ENCODE assay signal across 13 mouse cellular contexts in the genomic region with DNA sequence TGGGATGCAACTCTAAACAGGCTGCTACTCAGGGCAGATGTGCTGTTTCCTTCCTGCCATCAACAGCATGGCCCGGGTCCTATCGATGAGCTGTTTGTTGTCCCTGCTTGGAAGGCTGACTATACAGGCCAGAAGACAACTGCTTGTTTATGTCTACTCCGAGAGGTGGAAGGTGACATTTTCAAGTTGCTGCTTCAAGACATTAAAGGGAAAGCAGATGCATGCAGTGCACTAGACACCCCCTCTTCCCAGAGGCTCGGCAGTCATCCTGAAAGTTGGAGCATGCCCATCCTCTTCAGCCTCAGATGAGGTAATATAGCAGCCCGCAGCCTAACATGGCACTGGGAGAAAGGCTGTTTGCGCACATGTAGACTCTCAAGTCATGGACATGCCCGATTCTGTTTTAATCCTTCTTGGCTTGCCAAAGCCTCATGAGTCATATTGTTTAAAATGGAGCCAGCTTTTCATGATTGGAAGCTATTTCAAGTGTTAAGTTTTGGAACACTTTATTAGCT. TPM values are rescaled to one million over a fixed set of nuclear protein-coding genes. Genes with fewer than 3 reads are reported as not detected.
DNase-seq lines count a peak whose midpoint lies in the region; ATAC-seq lines count a peak whose summit lies in the region.
"Had no signal": no experiment of that assay in that cellular context is flagged by ENCODE, and none has a peak within 500 bp of the region (broad histone marks: within the 10 kb centered on the region; RNA-seq: fewer than 3 reads in every experiment).

No protein-coding gene starts in this region.

- WGBS in hindbrain, embryonic 11.5 days, result 85% methylated on average over 7 of the region's 7 CpGs

- intact Hi-C loops in gastrocnemius, postnatal 14 days (cut with DNase I; ENCODE audit: low total_unique reads), result no loop called here

- peak; percentile 39 to 52 for DNase-seq in urinary bladder, adult 18-20 months (ENCODE audit: low spot score in 2 of 2)
- DNase-seq in urinary bladder, postnatal 25 days (ENCODE audit: low spot score), result no peak
- peak; percentile 26 for DNase-seq in gastrocnemius, postnatal 14 days
- peak; percentile 13 to 68 for DNase-seq in left cerebral cortex, adult 8-10 months (ENCODE audit: low spot score in 2 of 2)
- peak; percentile 83 for DNase-seq in telencephalon, adult 2 months (ENCODE audit: low read depth, low spot score)
- no peak for DNase-seq in hindbrain, embryonic 11.5 days (ENCODE audit: low spot score)
- DNase-seq in embryo, embryonic 10 days (ENCODE audit: low spot score), result no peak
- no peak for DNase-seq in ovary, postnatal 36 days (ENCODE audit: low spot score)
- DNase-seq: cerebellum, adult 11 months; liver, embryonic 13.5 days had no signal

- H3K9ac ChIP-seq in hindbrain, embryonic 11.5 days (ENCODE audit: low read depth, low read length), result no peak overlapping the region
- H3K9ac ChIP-seq: liver, embryonic 13.5 days; neural tube, embryonic 12.5 days; stomach, embryonic 15.5 days had no signal

- H3K4me2 ChIP-seq in hindbrain, embryonic 11.5 days (replicated peaks; ENCODE audit: low read depth, low read length), result no peak overlapping the region
- H3K4me2 ChIP-seq: liver, embryonic 13.5 days; neural tube, embryonic 12.5 days; stomach, embryonic 15.5 days had no signal

- no peaks in the 10 kb centered on the region for H3K36me3 ChIP-seq in hindbrain, embryonic 11.5 days (ENCODE audit: control insufficient read depth, insufficient read depth, low read length)
- H3K36me3 ChIP-seq: liver, embryonic 13.5 days; neural tube, embryonic 12.5 days; stomach, embryonic 15.5 days had no signal

- H3K27ac ChIP-seq in hindbrain, embryonic 11.5 days (ENCODE audit: low read depth, low read length), result no peak overlapping the region
- H3K27ac ChIP-seq: liver, embryonic 13.5 days; neural tube, embryonic 12.5 days; stomach, embryonic 15.5 days had no signal

- ATAC-seq in hindbrain, embryonic 11.5 days (ENCODE audit: low FRiP score), result no peak
- ATAC-seq: intestine, embryonic 16.5 days had no signal

- no peaks in the 10 kb centered on the region for H3K4me1 ChIP-seq in hindbrain, embryonic 11.5 days (replicated peaks; ENCODE audit: control insufficient read depth, insufficient read depth, low read length)
- H3K4me1 ChIP-seq: neural tube, embryonic 12.5 days had no signal

- no peaks in the 10 kb centered on the region for H3K27me3 ChIP-seq in hindbrain, embryonic 11.5 days (ENCODE audit: control insufficient read depth, insufficient read depth, low read length)
- H3K27me3 ChIP-seq: neural tube, embryonic 12.5 days; stomach, embryonic 15.5 days had no signal

- no peaks in the 10 kb centered on the region for H3K9me3 ChIP-seq in hindbrain, embryonic 11.5 days (ENCODE audit: control insufficient read depth, low read length)
- H3K9me3 ChIP-seq: liver, embryonic 13.5 days; neural tube, embryonic 12.5 days; stomach, embryonic 15.5 days had no signal

- H3K4me3 ChIP-seq in hindbrain, embryonic 11.5 days (ENCODE audit: low read depth, low read length), result no peak overlapping the region
- H3K4me3 ChIP-seq: liver, embryonic 13.5 days; neural tube, embryonic 12.5 days; stomach, embryonic 15.5 days had no signal

RNA-seq across cellular contexts. Expression of gene Aknad1, which starts 23.2 kb away (rescaled TPM):
- total RNA-seq in gastrocnemius, postnatal 14 days (2021), result under 1 TPM in 1 of 2 experiments, not detected in 1; 0.12 TPM
- not detected for total RNA-seq in left cerebral cortex, adult 8-10 months (2022)
- 0.11 TPM in 1 of 2 replicates, not detected in the other for polyA plus RNA-seq in hindbrain, embryonic 11.5 days (2014; fragmentation: Nextera tagmentation; extraction: Ambion mirVana)

RNA-seq across cellular contexts. Expression of gene Gpsm2, which starts 40.5 kb away (rescaled TPM):
- total RNA-seq in gastrocnemius, postnatal 14 days (2021), result 1 to 10 TPM; 5.6 to 7.9 TPM
- 10 to 100 TPM; 10.5 to 14.6 (median 10.7) TPM for total RNA-seq in left cerebral cortex, adult 8-10 months (2022)
- polyA plus RNA-seq in hindbrain, embryonic 11.5 days (2014; fragmentation: Nextera tagmentation; extraction: Ambion mirVana), result 95.3 and 104 TPM in 2 replicates

Comparison
In these comparisons a context has a peak if more than half of its experiments do, and no peak if none do; other contexts are left out.
1. DNase-seq: peak in urinary bladder, adult 18-20 months (2 of 2), gastrocnemius, postnatal 14 days (single experiment), left cerebral cortex, adult 8-10 months (2 of 2) and telencephalon, adult 2 months (single experiment); none in urinary bladder, postnatal 25 days (single experiment), hindbrain, embryonic 11.5 days (single experiment), embryo, embryonic 10 days (single experiment) and ovary, postnatal 36 days (single experiment).